Mouse (Mus musculus) cerebellum, adult 9-11 months (tissue): ENCODE results near the gene Fbp1.
A peak's percentile ranks its signal among the peaks of the same experiment; 100 is the strongest.
"Not testable (repeated sequence)": the region's sequence is repeated elsewhere in the genome, so short reads cannot be mapped to it uniquely, and the experiment has no call there.

Experiments
- DNase-seq: peaks from one replicate; pipeline ENCODE4 v3.0.0; 2022

The Fbp1 gene

DNA sequence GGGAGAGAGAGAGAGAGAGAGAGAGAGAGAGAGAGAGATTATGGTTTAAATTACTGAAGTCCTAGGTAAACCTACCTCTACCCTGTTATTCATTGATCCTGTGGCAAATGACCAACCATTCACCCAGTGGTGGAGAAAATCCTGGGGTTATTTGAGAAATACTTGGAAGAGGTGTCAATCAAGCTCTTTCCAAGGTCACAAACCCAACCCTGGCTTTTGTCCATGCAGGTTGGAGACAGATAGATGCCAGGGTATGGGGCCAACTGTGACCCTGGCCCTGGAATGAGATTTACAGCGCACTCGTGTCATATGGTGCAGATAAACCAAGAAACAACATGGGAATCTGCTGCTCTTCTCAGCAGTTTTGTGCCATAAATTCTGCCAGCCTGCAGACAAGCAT lies 4.6 kb downstream of the Fbp1 start:
- DNase-seq = no peak

- DNase-seq = no peak
Observed at GRCm38 (mm10) chr13:62882856-62883255, 5.2 kb downstream of the Fbp1 start.

DNA sequence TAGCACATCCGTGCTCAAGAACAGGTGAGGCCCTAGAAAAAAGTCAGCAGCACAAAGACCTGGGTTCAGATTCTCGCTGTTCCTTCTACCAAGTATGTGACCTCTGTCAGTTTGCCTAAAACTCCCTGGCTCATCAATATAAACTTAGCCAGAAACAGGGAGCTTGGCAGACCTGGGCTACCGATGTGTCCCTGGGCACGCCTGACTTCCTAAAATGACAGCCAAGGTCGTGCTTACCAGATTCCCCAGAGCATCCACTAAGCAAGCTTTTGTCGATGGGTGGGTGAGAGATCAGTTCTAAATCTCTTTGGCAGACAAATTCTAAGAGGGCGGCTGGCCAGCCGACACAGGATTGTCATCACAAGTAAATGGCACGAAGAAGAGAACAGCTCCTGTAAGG lies 6.7 kb downstream of the Fbp1 start:
- DNase-seq = no peak

- DNase-seq = no peak
Observed at GRCm38 (mm10) chr13:62879831-62880615, 8.1 kb downstream of the Fbp1 start.

- no peak for DNase-seq
Observed at GRCm38 (mm10) chr13:62879411-62879810, 8.7 kb downstream of the Fbp1 start.

GRCm38 (mm10) chr13:62877247-62877646 lies 10.8 kb downstream of the Fbp1 start:
- no peak for DNase-seq

GRCm38 (mm10) chr13:62876111-62876510 lies 12.0 kb downstream of the Fbp1 start:
- DNase-seq = no peak

- DNase-seq = no peak
Observed at GRCm38 (mm10) chr13:62872252-62872651, 15.8 kb downstream of the Fbp1 start.

GRCm38 (mm10) chr13:62870605-62871004 lies 17.5 kb downstream of the Fbp1 start:
- no peak for DNase-seq

- DNase-seq = peak; percentile 3
Observed at GRCm38 (mm10) chr13:62866817-62867216, 21.3 kb downstream of the Fbp1 start.

GRCm38 (mm10) chr13:62865651-62866315 lies 22.3 kb downstream of the Fbp1 start:
- DNase-seq = no peak

GRCm38 (mm10) chr13:62863771-62864170 lies 24.3 kb downstream of the Fbp1 start:
- no peak for DNase-seq

DNA sequence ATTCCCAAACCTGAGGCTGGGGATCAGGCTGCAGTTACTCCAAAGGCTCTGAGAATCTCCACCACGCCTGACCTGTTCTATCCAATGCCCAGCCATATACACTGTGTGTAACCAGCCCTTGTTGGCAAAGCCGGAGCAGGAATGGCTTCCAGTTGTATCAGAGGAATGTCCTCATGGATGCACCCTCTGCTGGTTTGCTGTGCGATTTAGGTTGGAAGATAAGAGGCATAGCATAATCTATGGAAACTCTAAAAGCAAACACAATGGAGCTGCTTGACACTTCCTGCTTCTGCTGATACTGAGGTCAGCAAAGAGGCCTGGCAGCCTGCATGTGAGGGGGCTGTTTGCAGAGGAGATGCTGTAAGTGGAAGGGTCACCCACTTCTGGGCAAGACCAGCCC lies 25.2 kb downstream of the Fbp1 start:
- DNase-seq = no peak

- no peak for DNase-seq
Observed at GRCm38 (mm10) chr13:62860068-62860467, 28.0 kb downstream of the Fbp1 start.

DNA sequence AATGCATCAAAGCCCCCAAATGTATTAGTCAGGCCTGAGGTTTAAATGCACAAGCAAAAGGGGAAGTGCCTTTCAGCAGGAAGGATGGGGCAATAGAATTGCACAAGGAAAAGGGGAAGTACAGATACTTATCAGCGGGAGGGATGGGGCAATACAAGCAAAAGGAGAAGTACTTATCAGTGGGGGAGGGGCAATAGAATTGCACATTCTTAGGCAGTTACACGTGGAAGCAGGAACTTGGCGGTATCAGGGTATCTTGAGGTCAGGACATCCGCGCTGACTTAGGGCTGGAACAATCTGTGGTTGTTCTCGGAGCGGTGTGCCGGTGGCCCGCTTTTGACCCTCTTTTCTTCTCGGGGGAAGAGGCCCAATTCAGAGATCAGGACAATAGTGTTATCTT lies 28.8 kb downstream of the Fbp1 start:
- DNase-seq = not testable (repeated sequence)

GRCm38 (mm10) chr13:62857941-62858915 lies 29.9 kb downstream of the Fbp1 start, which contains the start of gene Fbp2:
Gene Fbp2 (minus strand): TSS chr13:62858422.
- DNase-seq = no peak

GRCm38 (mm10) chr13:62856850-62857249 lies 31.2 kb downstream of the Fbp1 start:
- no peak for DNase-seq

DNA sequence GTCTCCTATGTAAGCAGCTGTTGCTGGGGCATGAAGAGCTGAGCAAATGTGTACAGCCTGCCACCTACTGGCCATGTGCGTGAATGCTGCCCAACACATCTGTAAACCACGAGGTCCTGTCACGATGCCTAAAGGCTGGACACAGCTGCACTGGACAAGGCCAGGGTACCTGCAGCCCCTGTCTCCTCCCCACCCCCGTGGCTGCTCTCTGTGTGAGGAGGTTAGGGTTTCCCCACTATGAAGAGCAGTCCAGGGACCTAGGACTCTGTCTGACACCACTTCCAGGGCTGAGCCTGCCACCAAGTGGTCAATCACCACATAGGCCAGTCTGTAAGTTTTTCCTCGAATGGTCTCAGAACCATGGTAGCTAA lies 31.8 kb downstream of the Fbp1 start:
- DNase-seq = peak; percentile 26

DNA sequence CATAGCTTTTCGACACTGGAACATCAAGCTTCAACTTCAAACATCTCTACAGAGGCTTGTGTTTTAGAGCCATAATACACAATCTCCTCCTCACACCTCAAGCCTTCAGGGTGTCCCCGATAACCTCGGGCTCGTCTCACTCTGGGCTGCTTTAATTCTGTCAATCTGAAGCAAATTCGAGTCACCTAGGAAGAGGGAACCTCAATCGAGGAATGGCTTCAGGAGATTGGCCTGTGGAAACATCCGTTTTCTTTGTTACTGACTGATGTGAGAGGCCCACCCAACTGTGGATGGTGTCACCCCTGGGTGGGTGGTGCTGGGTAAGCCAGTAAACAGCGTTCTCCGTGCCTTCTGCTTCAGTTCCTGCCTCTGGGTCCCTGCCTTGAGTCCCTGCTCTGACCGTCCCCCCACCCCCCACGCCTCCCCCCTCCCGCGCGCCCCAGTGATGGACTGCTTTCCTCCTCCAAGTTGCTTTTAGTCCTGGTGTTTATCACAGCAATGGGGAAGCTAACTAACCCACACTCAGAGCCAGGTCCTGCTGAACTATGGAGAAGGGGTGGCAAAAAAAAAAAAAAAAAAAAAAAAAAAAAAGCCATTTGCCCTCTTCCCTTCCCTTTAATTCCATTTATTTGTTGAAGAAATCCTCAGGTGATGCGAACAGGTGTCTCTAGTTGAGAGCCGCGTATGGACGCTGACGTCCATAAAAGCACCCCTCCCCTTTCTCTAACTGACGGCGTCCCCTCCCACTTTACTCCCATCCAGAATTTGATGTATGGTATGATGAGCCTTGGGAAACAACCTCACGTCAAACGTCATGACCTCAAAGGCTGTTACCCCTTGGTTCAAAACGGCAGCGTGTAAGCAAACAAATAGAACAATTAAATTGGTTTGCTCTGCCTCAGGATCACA lies 32.4 kb downstream of the Fbp1 start:
- DNase-seq = no peak

GRCm38 (mm10) chr13:62854666-62855065 lies 33.4 kb downstream of the Fbp1 start:
- peak; percentile 12 for DNase-seq

DNA sequence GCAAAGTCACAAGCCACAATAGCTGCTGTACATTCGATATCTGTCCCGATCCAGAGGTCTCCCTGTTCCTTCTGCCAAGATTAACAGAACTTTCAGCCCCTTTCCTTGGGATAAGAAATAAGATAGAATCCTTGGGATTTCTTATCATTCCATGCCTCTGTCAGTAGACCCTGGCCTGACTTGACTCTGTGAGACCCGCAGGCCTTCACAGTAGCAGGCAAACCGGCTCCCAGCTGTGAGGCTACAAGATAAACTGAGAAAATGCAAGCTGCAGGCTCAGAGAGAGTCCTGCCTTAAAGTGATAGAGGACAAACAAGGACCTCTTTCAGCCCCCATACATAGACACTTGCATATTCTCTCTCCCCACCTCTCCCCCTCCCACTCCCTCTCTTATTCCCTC lies 54.7 kb downstream of the Fbp1 start:
- no peak for DNase-seq

DNA sequence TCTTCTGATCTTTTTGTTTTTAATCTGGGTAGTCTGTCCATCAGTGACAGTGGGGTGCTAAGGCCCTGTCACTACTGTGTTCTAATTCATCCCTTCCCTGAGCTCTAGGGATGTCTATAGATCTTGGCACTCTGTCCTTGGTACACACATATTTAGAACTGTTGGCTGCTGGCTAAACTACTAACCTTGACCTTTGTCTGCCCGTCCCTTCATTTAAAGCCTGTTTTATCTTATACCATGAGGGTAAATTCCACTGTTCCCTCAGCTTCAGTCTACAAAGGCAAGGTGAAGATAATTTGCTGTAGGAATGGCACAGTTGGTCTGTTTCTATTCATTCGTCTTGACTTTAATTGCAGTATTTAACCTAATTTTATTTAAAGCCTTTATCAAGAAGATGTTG lies 55.8 kb downstream of the Fbp1 start:
- no peak for DNase-seq
